Mouse (Mus musculus) intestine, embryonic 14.5 days (tissue): ENCODE results near the gene Isca2. TPM values are rescaled to one million over a fixed set of nuclear protein-coding genes. Genes with fewer than 3 reads are reported as not detected.

Experiments
- ATAC-seq: fragments of 200-750 bp; cut with Nextera tagmentation; replicated peaks from 2 replicates; pipeline ENCODE4 v1.8.0; 2017; ENCODE audit warnings: low read depth, moderate number of reproducible peaks, moderate TSS enrichment, moderate library complexity; ENCODE audit not compliant: low FRiP score, low TSS enrichment
- DNase-seq: peaks from one replicate; pipeline ENCODE4 v3.0.0-alpha.2; 2018; ENCODE audit warnings: low spot score
- H3K27ac ChIP-seq: fragments of 300-500 bp; sonication (generic); 2 replicates; pipeline ENCODE4 v1.5.1; 2014; ENCODE audit warnings: low read depth, mild to moderate bottlenecking, control low read depth
- H3K27me3 ChIP-seq: fragments of 300-500 bp; sonication (generic); replicated peaks from 2 replicates; pipeline ENCODE4 v1.6.1; 2014; ENCODE audit warnings: low read length, control low read depth; ENCODE audit not compliant: control insufficient read depth, insufficient read depth
- H3K36me3 ChIP-seq: fragments of 300-500 bp; sonication (generic); 2 replicates; pipeline ENCODE4 v1.6.1; 2014; ENCODE audit warnings: low read length, control low read depth; ENCODE audit not compliant: control insufficient read depth, insufficient read depth
- H3K4me1 ChIP-seq: fragments of 300-500 bp; sonication (generic); replicated peaks from 2 replicates; pipeline ENCODE4 v1.6.1; 2014; ENCODE audit warnings: low read length, control low read depth, mixed read lengths; ENCODE audit not compliant: control insufficient read depth, insufficient read depth
- H3K4me2 ChIP-seq: fragments of 300-500 bp; sonication (generic); 2 replicates; pipeline ENCODE4 v1.6.1; 2014; ENCODE audit warnings: low read length
- H3K4me3 ChIP-seq: fragments of 300-500 bp; sonication (generic); 2 replicates; pipeline ENCODE4 v1.5.1; 2014; ENCODE audit warnings: low read depth, low read length, control low read depth, mixed read lengths
- H3K9ac ChIP-seq: fragments of 300-500 bp; sonication (generic); 2 replicates; pipeline ENCODE4 v1.6.1; 2014; ENCODE audit warnings: mild to moderate bottlenecking, low read length
- H3K9me3 ChIP-seq: fragments of 300-500 bp; sonication (generic); 2 replicates; pipeline ENCODE4 v1.6.1; 2016; ENCODE audit warnings: low read length, control low read depth; ENCODE audit not compliant: control insufficient read depth
- WGBS: fragments of 180-500 bp; shearing (Covaris S2); extraction: QIAGEN DNeasy Blood & Tissue Kit; methylation state at CpG from one replicate; pipeline ENCODE4 v1.1.7; 2014; 5-methylcytosine and 5-hydroxymethylcytosine counted together
- polyA plus RNA-seq: library from polyadenylated mRNA; unstranded; fragments of >200 nt; fragmentation: Nextera tagmentation; extraction: Ambion mirVana; gene quantifications from 2 replicates; pipeline ENCODE4 v1.2.1, GENCODE M21; 2014

The Isca2 gene
- polyA plus RNA-seq, 1 experiment from 2014 or later, result 135 TPM

DNA sequence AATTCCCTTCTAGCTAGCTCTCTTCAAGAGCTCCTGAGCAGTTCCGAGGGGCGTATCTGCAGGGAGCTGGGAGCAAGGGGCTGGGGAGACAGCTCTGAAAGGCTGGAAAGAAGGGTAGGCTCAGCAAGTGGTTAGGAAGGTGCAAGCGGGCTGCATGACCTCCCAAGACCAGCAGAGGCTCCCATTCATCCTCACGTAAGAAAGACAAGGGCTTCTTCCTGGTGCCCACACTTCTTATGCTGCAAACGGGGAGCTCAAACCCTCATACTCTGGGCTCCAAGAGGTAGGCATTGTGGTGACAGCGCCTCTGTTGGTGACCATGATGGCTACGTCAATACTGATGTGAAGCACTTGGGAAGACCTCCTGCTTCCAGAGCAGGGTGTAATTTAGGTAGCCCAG, 40.7 kb downstream of the Isca2 start:
- H3K27ac ChIP-seq, result no peak overlapping the region
- no peak for DNase-seq
- no peaks in the 10 kb centered on the region for H3K36me3 ChIP-seq
- H3K9ac ChIP-seq, result no peak overlapping the region
- H3K9me3 ChIP-seq, result no peaks in the 10 kb centered on the region
- H3K27me3 ChIP-seq, result no peaks in the 10 kb centered on the region
- H3K4me2 ChIP-seq, result no peak overlapping the region
- no peaks in the 10 kb centered on the region for H3K4me1 ChIP-seq
- WGBS, result 47% methylated on average over 7 of the region's 7 CpGs
- H3K4me3 ChIP-seq, result no peak overlapping the region
- ATAC-seq, result no peak

DNA sequence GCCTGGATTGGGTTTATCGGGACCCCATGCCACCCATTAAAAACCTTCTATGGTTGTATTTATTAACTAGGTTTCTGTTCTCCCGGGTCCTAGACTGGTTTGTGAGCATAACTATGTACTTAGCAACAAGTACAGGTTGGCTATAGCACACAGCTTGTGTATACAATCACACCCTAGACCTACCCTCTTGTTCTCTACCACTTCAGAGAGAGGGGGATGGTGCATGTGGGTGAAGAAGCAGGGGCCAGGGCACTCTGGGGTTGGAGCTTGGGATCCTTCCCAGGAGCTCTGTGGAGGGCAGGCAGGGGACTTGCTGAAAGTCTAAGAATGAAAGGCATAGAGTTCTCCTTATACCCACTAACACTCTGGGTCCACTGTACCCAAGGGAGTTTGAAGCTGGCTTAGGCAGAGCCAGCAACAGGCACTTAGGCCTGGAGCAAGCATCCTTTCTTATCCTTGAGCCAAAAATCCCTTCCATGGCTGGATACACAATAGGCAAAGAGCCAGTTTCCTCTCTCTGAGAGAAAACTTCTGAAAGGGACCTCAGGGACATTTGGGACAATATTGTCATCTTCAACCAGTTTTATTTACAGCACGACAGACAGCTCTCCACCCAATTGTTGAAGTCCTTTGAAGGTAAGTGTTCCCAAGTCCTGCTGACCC, 41.7 kb downstream of the Isca2 start:
- Histone ChIP-seq H3K36me3 (no peaks in the 10 kb centered on the region), H3K27ac (no peak overlapping the region), H3K4me3 (no peak overlapping the region), H3K4me2 (no peak overlapping the region), H3K9me3 (no peaks in the 10 kb centered on the region), H3K27me3 (no peaks in the 10 kb centered on the region), H3K9ac (no peak overlapping the region), H3K4me1 (no peaks in the 10 kb centered on the region)
- 66% methylated on average over 3 of the region's 3 CpGs for WGBS
- no peak for ATAC-seq
- DNase-seq, result no peak

DNA sequence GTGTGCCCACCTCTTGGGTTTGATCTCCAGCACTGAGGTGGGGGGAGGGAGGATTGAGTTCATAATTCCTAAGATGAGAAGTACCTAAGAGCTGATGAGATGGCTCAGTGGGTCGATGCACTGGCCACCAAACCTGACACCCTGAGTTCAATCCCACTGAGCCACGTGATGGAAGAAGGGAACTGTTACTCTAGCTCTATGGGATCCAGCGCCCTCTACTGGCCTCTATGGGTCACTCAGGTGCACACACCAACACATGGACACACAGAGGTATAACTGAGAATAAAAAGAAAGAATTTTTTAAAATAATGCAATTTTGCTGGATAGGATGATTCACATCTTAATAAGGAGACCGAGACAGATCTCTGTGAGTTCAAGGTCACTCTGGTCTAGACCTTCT, 45.4 kb downstream of the Isca2 start:
- H3K9me3 ChIP-seq, result no peaks in the 10 kb centered on the region
- no peak overlapping the region for H3K27ac ChIP-seq
- 59% methylated on average over 4 of the region's 4 CpGs for WGBS
- no peak overlapping the region for H3K4me2 ChIP-seq
- H3K36me3 ChIP-seq, result no peaks in the 10 kb centered on the region
- H3K27me3 ChIP-seq, result no peaks in the 10 kb centered on the region
- DNase-seq (no peak), ATAC-seq (no peak)
- no peak overlapping the region for H3K9ac ChIP-seq
- H3K4me3 ChIP-seq, result no peak overlapping the region
- no peaks in the 10 kb centered on the region for H3K4me1 ChIP-seq

DNA sequence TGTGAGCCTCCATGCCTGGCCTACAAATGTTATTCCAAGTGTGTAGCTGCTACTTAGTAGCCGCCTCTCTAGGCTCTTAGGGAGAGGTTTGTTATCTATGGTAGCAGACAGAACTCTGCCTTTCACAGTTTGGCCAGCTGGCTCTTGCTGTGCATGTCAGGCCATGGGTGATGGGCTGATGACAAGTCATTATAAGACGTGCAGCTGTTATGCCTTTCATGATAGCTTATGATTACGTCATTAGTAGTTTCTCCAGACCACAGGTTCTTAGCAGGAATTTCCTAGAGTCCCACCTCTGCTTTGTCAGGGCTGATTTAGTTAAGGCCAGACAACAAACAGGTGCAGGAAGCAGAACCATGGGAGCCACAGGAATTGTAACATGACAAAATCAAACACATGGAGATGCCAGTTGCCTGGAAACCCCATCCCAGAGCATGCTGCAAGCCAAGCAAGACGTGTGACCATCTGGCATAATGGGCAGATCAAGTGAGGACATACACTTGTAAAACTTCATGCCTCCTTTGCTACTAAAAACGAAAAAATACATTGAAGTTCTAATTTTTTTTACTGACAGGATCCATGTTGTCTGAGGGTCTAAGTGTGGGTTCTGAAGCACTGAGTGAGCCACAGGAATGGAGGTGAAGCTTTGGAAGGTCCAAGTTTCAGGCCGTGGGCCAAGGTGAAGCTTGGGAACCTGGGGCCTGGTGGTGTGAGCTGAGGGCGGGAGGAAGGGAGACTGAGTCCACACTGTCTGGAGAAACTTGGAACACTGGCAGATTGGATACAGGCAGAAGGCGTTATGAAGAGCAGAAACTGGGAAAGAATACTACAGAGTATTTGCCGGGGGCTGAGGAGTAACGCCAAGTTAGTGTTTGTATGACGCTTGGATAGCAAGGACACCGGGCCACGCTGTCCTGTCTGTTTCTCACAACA, 46.5 kb downstream of the Isca2 start:
- H3K4me1 ChIP-seq, result no peaks in the 10 kb centered on the region
- no peak overlapping the region for H3K4me3 ChIP-seq
- DNase-seq (no peak), ATAC-seq (no peak)
- H3K4me2 ChIP-seq, result no peak overlapping the region
- H3K36me3 ChIP-seq, result no peaks in the 10 kb centered on the region
- H3K9me3 ChIP-seq, result no peaks in the 10 kb centered on the region
- H3K27me3 ChIP-seq, result no peaks in the 10 kb centered on the region
- WGBS, result 83% methylated on average over 13 of the region's 13 CpGs
- no peak overlapping the region for H3K9ac ChIP-seq
- H3K27ac ChIP-seq, result no peak overlapping the region

DNA sequence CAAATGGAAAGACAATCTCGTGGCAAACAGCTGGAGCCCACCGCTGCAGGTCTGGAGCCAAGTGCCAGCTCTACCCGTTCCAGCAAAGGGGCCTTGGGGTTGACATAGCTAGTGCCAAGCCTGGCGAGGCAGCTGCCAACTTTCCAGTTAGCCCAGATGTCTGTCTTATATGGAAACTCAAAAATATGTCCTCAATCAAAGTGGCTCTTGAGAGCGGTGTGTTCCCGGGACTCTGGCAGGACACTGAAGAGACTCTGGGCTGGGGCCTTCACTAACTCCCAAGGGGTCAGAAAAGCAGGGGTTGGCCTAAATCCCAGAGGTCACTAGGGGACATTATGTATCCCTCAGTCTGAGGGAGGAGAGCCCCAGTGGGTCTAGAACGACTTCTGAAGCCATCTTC, 50.5 kb downstream of the Isca2 start:
- WGBS, result 83% methylated on average over 7 of the region's 7 CpGs
- Histone ChIP-seq H3K27me3 (no peaks in the 10 kb centered on the region), H3K4me3 (no peak overlapping the region), H3K4me2 (no peak overlapping the region), H3K27ac (no peak overlapping the region), H3K36me3 (no peaks in the 10 kb centered on the region), H3K4me1 (no peaks in the 10 kb centered on the region), H3K9ac (no peak overlapping the region), H3K9me3 (no peaks in the 10 kb centered on the region)
- DNase-seq, result no peak
- no peak for ATAC-seq

DNA sequence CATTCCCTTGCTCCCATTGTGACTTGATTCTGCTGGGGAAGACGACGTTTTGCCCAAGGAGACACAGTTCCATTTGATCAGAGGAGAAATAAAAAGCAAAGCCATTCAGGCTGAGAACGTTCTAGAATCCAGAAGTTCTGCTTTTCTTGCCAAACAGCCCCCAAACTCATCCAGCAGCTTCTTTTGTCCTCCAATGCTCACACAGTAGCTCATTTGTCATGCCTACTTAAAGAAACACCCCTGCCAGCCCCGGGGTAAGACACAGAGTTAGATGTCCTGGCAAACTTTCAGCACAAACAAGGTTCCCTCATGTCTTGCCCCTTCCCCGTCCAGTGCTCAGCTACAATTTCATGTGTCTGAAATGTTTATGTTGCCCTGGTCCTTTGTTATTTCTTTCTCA, 51.2 kb downstream of the Isca2 start:
- H3K4me3 ChIP-seq, result no peak overlapping the region
- H3K4me2 ChIP-seq, result no peak overlapping the region
- DNase-seq, result no peak
- no peaks in the 10 kb centered on the region for H3K9me3 ChIP-seq
- WGBS, result 67% methylated on average over 5 of the region's 5 CpGs
- H3K36me3 ChIP-seq, result no peaks in the 10 kb centered on the region
- H3K4me1 ChIP-seq, result no peaks in the 10 kb centered on the region
- ATAC-seq, result no peak
- no peaks in the 10 kb centered on the region for H3K27me3 ChIP-seq
- H3K27ac ChIP-seq, result no peak overlapping the region
- no peak overlapping the region for H3K9ac ChIP-seq

Other genes starting within 250 kb of the Isca2 start
- not detected in 2 replicates for gene Vsx2, start 203.5 kb upstream of the Isca2 start, polyA plus RNA-seq
- gene Abcd4, start 155.8 kb upstream of the Isca2 start, polyA plus RNA-seq, result 10.3 and 12.8 TPM in 2 replicates
- gene Vrtn, start 132.2 kb upstream of the Isca2 start, polyA plus RNA-seq, result not detected in 2 replicates
- gene Syndig1l, start 74.4 kb upstream of the Isca2 start, polyA plus RNA-seq, result 0.11 and 0.20 TPM in 2 replicates
- 61.0 and 66.1 TPM in 2 replicates for gene Npc2, start 99 bp upstream of the Isca2 start, polyA plus RNA-seq
- 0.63 and 1.0 TPM in 2 replicates for gene Ltbp2, start 103.3 kb downstream of the Isca2 start, polyA plus RNA-seq
- 144 and 149 TPM in 2 replicates for gene Fcf1, start 197.6 kb downstream of the Isca2 start, polyA plus RNA-seq
- gene Arel1, start 197.6 kb downstream of the Isca2 start, polyA plus RNA-seq, result 13.5 TPM in 2 replicates
- gene Ylpm1, start 223.1 kb downstream of the Isca2 start, polyA plus RNA-seq, result 40.0 and 40.8 TPM in 2 replicates